Mouse (Mus musculus): ENCODE data around the gene Cish. TPM values are rescaled to one million over a fixed set of nuclear protein-coding genes. Genes with fewer than 3 reads are reported as not detected.

The Cish gene
- polyA plus RNA-seq, 1 experiment from 2014 or later = 4.4 TPM

DNA sequence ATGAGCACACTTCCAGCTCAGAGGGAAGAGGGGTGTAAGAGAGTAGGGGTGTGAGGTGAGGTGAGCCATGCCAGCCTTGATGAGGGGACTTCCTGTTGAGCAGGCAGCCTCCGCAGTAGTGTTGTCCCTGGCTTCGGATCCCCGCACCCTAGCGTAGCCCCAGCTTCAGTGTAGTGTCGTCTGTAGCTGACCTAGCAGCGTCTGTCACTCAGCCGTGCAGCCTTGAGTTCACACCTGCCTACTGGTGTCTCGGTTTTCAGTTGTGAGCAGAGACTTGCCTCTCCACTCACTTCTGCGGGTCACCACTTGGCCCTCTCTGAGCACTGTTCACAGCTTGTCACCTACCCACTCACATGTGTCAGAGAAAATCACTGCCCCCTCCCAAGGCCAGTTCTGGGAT is 13.3 kb downstream of the Cish start:
- H3K9me3 ChIP-seq (ENCODE audit: control insufficient read depth, low read length) = no peaks in the 10 kb centered on the region
- no peaks in the 10 kb centered on the region for H3K36me3 ChIP-seq (ENCODE audit: control insufficient read depth, insufficient read depth, low read length)
- no peak for DNase-seq (ENCODE audit: low spot score)
- WGBS = 70% methylated on average over 9 of the region's 9 CpGs
- H3K27me3 ChIP-seq (ENCODE audit: control insufficient read depth, insufficient read depth, low read length) = no peaks in the 10 kb centered on the region
- no peak overlapping the region for H3K9ac ChIP-seq (ENCODE audit: low read length)
- no peak overlapping the region for H3K4me2 ChIP-seq (ENCODE audit: low read depth, severe bottlenecking)
- H3K4me1 ChIP-seq (ENCODE audit: control insufficient read depth, insufficient read depth, low read length) = no peaks in the 10 kb centered on the region
- no peak overlapping the region for H3K4me3 ChIP-seq (ENCODE audit: low read depth, low read length)
- H3K27ac ChIP-seq (replicated peaks; ENCODE audit: low read depth, low read length) = no peak overlapping the region
- ATAC-seq (ENCODE audit: insufficient number of reproducible peaks, low FRiP score, low TSS enrichment, low read depth) = no peak

DNA sequence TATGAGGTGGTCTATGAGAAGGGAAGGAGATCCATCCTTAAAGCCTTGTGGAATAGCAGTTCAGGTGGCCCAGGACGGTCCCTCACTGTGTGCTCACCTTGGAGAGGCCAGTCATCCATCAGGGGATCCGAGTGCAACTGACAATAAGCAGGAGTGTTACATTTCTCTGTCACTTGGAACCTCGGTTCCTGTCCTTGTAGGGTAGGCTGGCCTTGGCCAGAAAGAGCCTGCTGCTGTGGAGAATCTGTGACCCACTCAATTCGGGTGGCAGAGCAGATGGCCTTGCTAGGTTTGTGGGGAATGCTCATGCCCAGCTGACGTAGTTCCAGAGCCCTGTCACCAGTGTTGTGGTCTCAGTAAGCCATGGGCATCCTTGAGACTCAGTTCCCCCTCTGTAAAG is 13.8 kb downstream of the Cish start:
- ATAC-seq (ENCODE audit: insufficient number of reproducible peaks, low FRiP score, low TSS enrichment, low read depth) (no peak), DNase-seq (ENCODE audit: low spot score) (no peak)
- no peaks in the 10 kb centered on the region for H3K27me3 ChIP-seq (ENCODE audit: control insufficient read depth, insufficient read depth, low read length)
- no peak overlapping the region for H3K27ac ChIP-seq (replicated peaks; ENCODE audit: low read depth, low read length)
- H3K9ac ChIP-seq (ENCODE audit: low read length) = no peak overlapping the region
- no peak overlapping the region for H3K4me2 ChIP-seq (ENCODE audit: low read depth, severe bottlenecking)
- no peaks in the 10 kb centered on the region for H3K36me3 ChIP-seq (ENCODE audit: control insufficient read depth, insufficient read depth, low read length)
- no peaks in the 10 kb centered on the region for H3K4me1 ChIP-seq (ENCODE audit: control insufficient read depth, insufficient read depth, low read length)
- WGBS = 76% methylated on average over 5 of the region's 5 CpGs
- H3K9me3 ChIP-seq (ENCODE audit: control insufficient read depth, low read length) = no peaks in the 10 kb centered on the region
- H3K4me3 ChIP-seq (ENCODE audit: low read depth, low read length) = no peak overlapping the region

DNA sequence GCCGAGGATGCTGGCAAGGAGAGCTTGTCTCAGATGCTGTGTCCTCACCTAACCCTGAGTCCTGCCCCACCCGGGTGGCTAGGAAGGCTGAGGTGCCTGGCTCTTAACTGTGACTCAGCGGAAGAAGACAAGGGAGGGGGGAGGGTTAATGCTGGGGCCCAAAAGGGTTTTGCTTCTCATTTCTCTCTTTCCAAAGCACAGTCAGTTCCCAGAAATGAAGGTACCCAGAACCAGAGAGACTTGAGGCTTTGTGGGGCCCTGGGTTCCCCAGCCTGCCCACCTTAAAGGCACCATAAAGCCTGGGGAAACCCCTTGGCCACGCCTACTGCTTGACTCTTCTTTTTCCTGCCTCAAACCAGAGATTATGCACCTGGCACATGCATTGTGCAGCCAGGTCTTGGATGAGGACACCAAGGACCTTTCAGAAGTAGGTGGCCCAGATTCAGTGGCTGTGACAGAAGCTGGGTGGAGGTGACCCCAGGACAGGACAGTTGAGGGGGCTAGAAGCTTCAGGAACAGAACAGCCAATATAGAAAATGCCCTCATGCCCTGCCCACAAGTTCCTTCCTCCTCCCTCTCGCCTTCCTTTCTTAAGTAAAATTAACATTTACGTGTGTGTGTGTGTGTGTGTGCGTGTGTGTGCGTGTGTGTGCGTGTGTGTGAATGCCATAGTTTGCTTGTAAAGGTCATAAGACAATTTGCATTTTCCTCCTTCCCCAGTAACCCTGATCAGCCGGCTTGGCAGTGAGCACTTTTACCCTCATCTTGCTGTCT is 17.2 kb downstream of the Cish start:
- no peaks in the 10 kb centered on the region for H3K27me3 ChIP-seq (ENCODE audit: control insufficient read depth, insufficient read depth, low read length)
- no peak for ATAC-seq (ENCODE audit: insufficient number of reproducible peaks, low FRiP score, low TSS enrichment, low read depth)
- no peaks in the 10 kb centered on the region for H3K9me3 ChIP-seq (ENCODE audit: control insufficient read depth, low read length)
- WGBS = 68% methylated on average over 10 of the region's 10 CpGs
- no peak overlapping the region for H3K4me3 ChIP-seq (ENCODE audit: low read depth, low read length)
- H3K36me3 ChIP-seq (ENCODE audit: control insufficient read depth, insufficient read depth, low read length) = no peaks in the 10 kb centered on the region
- H3K4me2 ChIP-seq (ENCODE audit: low read depth, severe bottlenecking) = no peak overlapping the region; the same call in 1 of the 2 replicates
- no peak overlapping the region for H3K27ac ChIP-seq (replicated peaks; ENCODE audit: low read depth, low read length)
- H3K9ac ChIP-seq (ENCODE audit: low read length) = no peak overlapping the region
- H3K4me1 ChIP-seq (ENCODE audit: control insufficient read depth, insufficient read depth, low read length) = no peaks in the 10 kb centered on the region
- no peak for DNase-seq (ENCODE audit: low spot score)

DNA sequence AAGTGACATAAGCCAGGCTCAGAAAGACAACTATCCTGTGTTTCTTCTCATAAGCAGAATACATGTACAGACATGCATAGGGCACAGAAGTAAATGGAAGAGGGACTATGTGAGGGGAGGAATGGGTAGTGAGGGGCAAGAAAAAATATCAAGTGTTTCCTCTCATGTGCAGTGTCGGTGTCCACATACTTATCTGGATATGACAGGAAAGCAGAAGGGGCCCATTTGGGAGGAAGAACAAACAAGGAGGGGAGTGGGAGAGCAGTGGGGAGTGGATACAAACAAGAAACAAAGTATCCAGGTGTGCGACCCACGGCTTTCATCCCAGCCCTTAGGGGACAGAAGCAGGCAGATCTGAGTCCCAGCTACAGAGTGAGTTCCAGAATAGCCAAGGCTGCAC is 18.1 kb downstream of the Cish start:
- Histone ChIP-seq H3K36me3 (ENCODE audit: control insufficient read depth, insufficient read depth, low read length) (no peaks in the 10 kb centered on the region), H3K4me1 (ENCODE audit: control insufficient read depth, insufficient read depth, low read length) (no peaks in the 10 kb centered on the region), H3K9ac (ENCODE audit: low read length) (no peak overlapping the region), H3K4me2 (ENCODE audit: low read depth, severe bottlenecking) (no peak overlapping the region), H3K4me3 (ENCODE audit: low read depth, low read length) (no peak overlapping the region), H3K9me3 (ENCODE audit: control insufficient read depth, low read length) (no peaks in the 10 kb centered on the region), H3K27me3 (ENCODE audit: control insufficient read depth, insufficient read depth, low read length) (no peaks in the 10 kb centered on the region), H3K27ac (replicated peaks; ENCODE audit: low read depth, low read length) (no peak overlapping the region)
- WGBS = 80% methylated on average over 3 of the region's 3 CpGs
- ATAC-seq (ENCODE audit: insufficient number of reproducible peaks, low FRiP score, low TSS enrichment, low read depth) (no peak), DNase-seq (ENCODE audit: low spot score) (no peak)

- Histone ChIP-seq H3K27me3 (ENCODE audit: control insufficient read depth, insufficient read depth, low read length) (no peaks in the 10 kb centered on the region), H3K4me3 (ENCODE audit: low read depth, low read length) (no peak overlapping the region), H3K4me2 (ENCODE audit: low read depth, severe bottlenecking) (no peak overlapping the region), H3K9me3 (ENCODE audit: control insufficient read depth, low read length) (no peaks in the 10 kb centered on the region), H3K27ac (replicated peaks; ENCODE audit: low read depth, low read length) (no peak overlapping the region), H3K9ac (ENCODE audit: low read length) (no peak overlapping the region), H3K36me3 (ENCODE audit: control insufficient read depth, insufficient read depth, low read length) (no peaks in the 10 kb centered on the region), H3K4me1 (ENCODE audit: control insufficient read depth, insufficient read depth, low read length) (no peaks in the 10 kb centered on the region)
- WGBS = 87% methylated on average over 2 of the region's 2 CpGs
- DNase-seq (ENCODE audit: low spot score) (no peak), ATAC-seq (ENCODE audit: insufficient number of reproducible peaks, low FRiP score, low TSS enrichment, low read depth) (no peak)
These were observed 20.0 kb downstream of the Cish start for GRCm38 (mm10) chr9:107315791-107316190.

DNA sequence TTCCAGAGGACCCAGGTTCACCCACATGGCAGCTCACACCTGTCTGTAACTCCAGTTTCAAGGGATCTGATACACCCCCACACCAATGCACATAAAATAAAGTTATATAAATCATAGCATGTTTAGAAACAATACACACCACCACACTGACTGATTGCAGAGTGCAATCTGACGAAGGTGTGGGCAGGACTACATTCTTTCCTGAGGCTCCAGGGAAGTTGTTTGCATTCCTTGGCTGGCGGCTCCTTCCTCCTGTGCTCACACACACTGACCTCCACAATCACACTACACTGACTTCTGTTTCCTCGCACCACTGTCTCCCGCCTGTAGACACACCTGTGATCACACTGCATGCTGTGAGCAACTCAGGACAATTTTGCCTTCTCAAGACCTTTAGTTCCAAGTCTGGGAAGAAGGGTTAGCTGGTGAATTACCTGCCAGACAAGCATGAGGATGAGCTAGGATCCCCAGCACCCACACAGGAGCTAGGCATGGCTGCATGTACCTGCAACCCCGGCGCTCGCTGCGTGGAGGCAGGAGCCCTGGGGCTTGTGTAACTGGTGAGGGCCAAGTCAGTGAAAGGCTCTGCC is 26.7 kb downstream of the Cish start:
- DNase-seq (ENCODE audit: low spot score) (no peak), ATAC-seq (ENCODE audit: insufficient number of reproducible peaks, low FRiP score, low TSS enrichment, low read depth) (no peak)
- Histone ChIP-seq H3K4me3 (ENCODE audit: low read depth, low read length) (no peak overlapping the region), H3K4me2 (ENCODE audit: low read depth, severe bottlenecking) (no peak overlapping the region), H3K27me3 (ENCODE audit: control insufficient read depth, insufficient read depth, low read length) (no peaks in the 10 kb centered on the region), H3K9ac (ENCODE audit: low read length) (no peak overlapping the region), H3K27ac (replicated peaks; ENCODE audit: low read depth, low read length) (no peak overlapping the region), H3K9me3 (ENCODE audit: control insufficient read depth, low read length) (no peaks in the 10 kb centered on the region), H3K4me1 (ENCODE audit: control insufficient read depth, insufficient read depth, low read length) (no peaks in the 10 kb centered on the region), H3K36me3 (ENCODE audit: control insufficient read depth, insufficient read depth, low read length) (no peaks in the 10 kb centered on the region)
- WGBS = 79% methylated on average over 8 of the region's 8 CpGs

DNA sequence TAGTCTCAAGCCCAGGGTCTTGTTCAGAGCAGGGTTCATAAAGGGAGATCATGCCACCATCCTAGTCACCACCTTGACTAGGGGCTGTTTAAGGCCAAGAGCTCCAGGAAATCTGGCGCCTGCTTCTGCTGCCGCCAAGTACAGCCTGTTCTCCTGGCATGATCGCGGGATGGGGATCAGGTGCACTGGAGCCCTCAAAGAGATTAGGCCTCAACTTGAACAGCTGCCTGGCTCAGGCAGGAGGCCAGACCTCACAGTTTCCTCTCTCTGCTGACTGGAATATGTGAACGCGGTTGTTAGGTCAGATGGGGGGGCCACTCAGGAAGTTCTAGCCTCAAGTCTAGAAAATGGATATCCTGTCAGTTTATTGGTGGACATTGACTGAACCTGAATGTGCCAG is 27.7 kb downstream of the Cish start:
- Histone ChIP-seq H3K4me2 (ENCODE audit: low read depth, severe bottlenecking) (no peak overlapping the region), H3K4me1 (ENCODE audit: control insufficient read depth, insufficient read depth, low read length) (no peaks in the 10 kb centered on the region), H3K36me3 (ENCODE audit: control insufficient read depth, insufficient read depth, low read length) (no peaks in the 10 kb centered on the region), H3K27me3 (ENCODE audit: control insufficient read depth, insufficient read depth, low read length) (no peaks in the 10 kb centered on the region), H3K9me3 (ENCODE audit: control insufficient read depth, low read length) (no peaks in the 10 kb centered on the region), H3K27ac (replicated peaks; ENCODE audit: low read depth, low read length) (no peak overlapping the region), H3K4me3 (ENCODE audit: low read depth, low read length) (no peak overlapping the region), H3K9ac (ENCODE audit: low read length) (no peak overlapping the region)
- WGBS = 82% methylated on average over 6 of the region's 6 CpGs
- DNase-seq (ENCODE audit: low spot score) (no peak), ATAC-seq (ENCODE audit: insufficient number of reproducible peaks, low FRiP score, low TSS enrichment, low read depth) (no peak)

GRCm38 (mm10) chr9:107324799-107325561 is 29.2 kb downstream of the Cish start:
- Histone ChIP-seq H3K27ac (replicated peaks; ENCODE audit: low read depth, low read length) (no peak overlapping the region), H3K4me1 (ENCODE audit: control insufficient read depth, insufficient read depth, low read length) (no peaks in the 10 kb centered on the region), H3K9ac (ENCODE audit: low read length) (no peak overlapping the region), H3K27me3 (ENCODE audit: control insufficient read depth, insufficient read depth, low read length) (no peaks in the 10 kb centered on the region), H3K36me3 (ENCODE audit: control insufficient read depth, insufficient read depth, low read length) (no peaks in the 10 kb centered on the region), H3K9me3 (ENCODE audit: control insufficient read depth, low read length) (no peaks in the 10 kb centered on the region), H3K4me3 (ENCODE audit: low read depth, low read length) (no peak overlapping the region), H3K4me2 (ENCODE audit: low read depth, severe bottlenecking) (no peak overlapping the region)
- ATAC-seq (ENCODE audit: insufficient number of reproducible peaks, low FRiP score, low TSS enrichment, low read depth) (no peak), DNase-seq (ENCODE audit: low spot score) (no peak)
- WGBS = 64% methylated on average over 4 of the region's 4 CpGs

Measured in limb, embryonic 11.5 days (tissue).